Mouse (Mus musculus) C2C12 (cell line): ENCODE measurements around the gene Cep70. TPM values are rescaled to one million over a fixed set of nuclear protein-coding genes. Genes with fewer than 3 reads are reported as not detected.

Source experiments
- H3K27me3 ChIP-seq: one replicate; pipeline ENCODE4 v1.6.1; 2011; ENCODE audit not compliant: control insufficient read depth, insufficient read depth, insufficient read length
- H3K36me3 ChIP-seq: one replicate; pipeline ENCODE4 v1.6.1; 2011; ENCODE audit not compliant: control insufficient read depth, insufficient read depth
- H3K4me3 ChIP-seq: one replicate; pipeline ENCODE4 v1.5.1; 2011; ENCODE audit warnings: mild to moderate bottlenecking, control low read depth; ENCODE audit not compliant: poor library complexity, insufficient read depth, severe bottlenecking
- H3K79me2 ChIP-seq: one replicate; pipeline ENCODE4 v1.6.1; 2011; ENCODE audit not compliant: control insufficient read depth, insufficient read depth
- H3K79me3 ChIP-seq: one replicate; pipeline ENCODE4 v1.6.1; 2011; ENCODE audit warnings: low read depth, control low read depth
- H3ac ChIP-seq: one replicate; pipeline ENCODE3; 2011; ENCODE audit warnings: low read depth; ENCODE audit not compliant: control insufficient read depth, insufficient read length
- CEBPB ChIP-seq: IDR thresholded peaks from one replicate; pipeline ENCODE4 v1.6.1; 2011; ENCODE audit warnings: low read depth, mild to moderate bottlenecking, control low read depth, moderate library complexity
- CTCF ChIP-seq: IDR thresholded peaks from one replicate; pipeline ENCODE4 v1.5.1; 2011; ENCODE audit not compliant: control insufficient read depth, insufficient read depth, insufficient read length
- FOSL1 ChIP-seq: IDR thresholded peaks from one replicate; pipeline ENCODE4 v1.8.0; 2011; ENCODE audit warnings: mild to moderate bottlenecking, low read length; ENCODE audit not compliant: poor library complexity, insufficient read depth, severe bottlenecking
- MAX ChIP-seq: IDR thresholded peaks from one replicate; pipeline ENCODE4 v1.6.1; 2011; ENCODE audit warnings: mild to moderate bottlenecking, control low read depth
- MYOD1 ChIP-seq: IDR thresholded peaks from one replicate; pipeline ENCODE4 v1.6.1; 2011; ENCODE audit warnings: low read depth; ENCODE audit not compliant: control insufficient read depth, insufficient read length
- MYOG ChIP-seq: IDR thresholded peaks from one replicate; pipeline ENCODE4 v1.6.1; 2011; ENCODE audit not compliant: control insufficient read depth, insufficient read length; ENCODE audit errors: extremely low read depth
- USF1 ChIP-seq: IDR thresholded peaks from one replicate; pipeline ENCODE4 v1.6.1; 2011; ENCODE audit warnings: low read depth, mild to moderate bottlenecking, control low read depth, moderate library complexity
- polyA plus RNA-seq: library from polyadenylated mRNA; unstranded; fragments of >200 nt; fragmentation: generic; extraction: Trizol; gene quantifications from one replicate; pipeline ENCODE4 v1.2.1, GENCODE M21; 2012; ENCODE audit warnings: missing spikeins

Gene Cep70
- polyA plus RNA-seq, 1 experiment, result 2.1 TPM

DNA sequence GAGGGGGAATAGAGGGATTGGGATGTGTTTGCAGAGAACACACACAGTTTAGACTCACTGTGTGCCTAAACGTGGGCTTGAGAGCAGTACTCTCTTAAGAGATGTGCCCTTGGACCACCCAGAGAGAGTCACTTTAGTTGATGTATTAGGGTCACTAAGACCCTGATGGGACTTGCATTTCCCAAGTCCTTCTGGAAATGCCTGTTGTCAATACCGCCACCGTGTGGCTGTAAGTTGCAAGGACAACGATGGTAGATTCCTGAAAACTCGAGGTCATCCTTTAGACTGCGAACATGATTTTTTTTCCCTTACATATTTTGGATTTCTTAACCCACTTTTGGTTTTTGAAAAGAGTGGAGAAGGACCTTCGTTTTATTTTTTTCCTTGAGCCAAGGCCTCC, 1.1 kb upstream of the Cep70 start:
- no peaks in the 10 kb centered on the region for H3K27me3 ChIP-seq
- H3K79me2 ChIP-seq, result peaks cover 9% of the 10 kb centered on the region
- no peak overlapping the region for H3ac ChIP-seq
- no peak overlapping the region for H3K4me3 ChIP-seq
- TF ChIP-seq MYOG (no peak), CTCF (peak; percentile 38), CEBPB (no peak), MYOD1 (no peak)
- no peaks in the 10 kb centered on the region for H3K79me3 ChIP-seq
- no peaks in the 10 kb centered on the region for H3K36me3 ChIP-seq

GRCm38 (mm10) chr9:99242533-99243189, 506 bp upstream of the Cep70 start:
- H3ac ChIP-seq, result peak overlapping the region; percentile 34
- H3K27me3 ChIP-seq, result no peaks in the 10 kb centered on the region
- H3K36me3 ChIP-seq, result no peaks in the 10 kb centered on the region
- H3K4me3 ChIP-seq, result peak overlapping the region; percentile 84
- TF ChIP-seq MAX (no peak), FOSL1 (no peak), MYOG (no peak), CTCF (no peak), USF1 (no peak), CEBPB (no peak), MYOD1 (no peak)
- no peaks in the 10 kb centered on the region for H3K79me3 ChIP-seq
- peaks cover 9% of the 10 kb centered on the region for H3K79me2 ChIP-seq

GRCm38 (mm10) chr9:99243895-99244293, 727 bp downstream of the Cep70 start:
- no peak for TF ChIP-seq MAX
- Histone ChIP-seq H3K79me3 (no peaks in the 10 kb centered on the region), H3ac (peak overlapping the region; percentile 75), H3K79me2 (peaks cover 9% of the 10 kb centered on the region), H3K36me3 (no peaks in the 10 kb centered on the region), H3K27me3 (no peaks in the 10 kb centered on the region), H3K4me3 (peak overlapping the region; percentile 84)

- TF ChIP-seq MAX (no peak), CEBPB (no peak), FOSL1 (no peak), USF1 (no peak), MYOG (no peak), CTCF (no peak), MYOD1 (no peak)
- Histone ChIP-seq H3ac (no peak overlapping the region), H3K36me3 (no peaks in the 10 kb centered on the region), H3K27me3 (no peaks in the 10 kb centered on the region), H3K79me2 (peaks cover 9% of the 10 kb centered on the region), H3K4me3 (no peak overlapping the region), H3K79me3 (no peaks in the 10 kb centered on the region)
These were observed 5.1 kb downstream of the Cep70 start for GRCm38 (mm10) chr9:99248304-99248703.

GRCm38 (mm10) chr9:99248906-99249305, 5.7 kb downstream of the Cep70 start:
- H3ac ChIP-seq, result no peak overlapping the region
- no peak overlapping the region for H3K4me3 ChIP-seq
- no peaks in the 10 kb centered on the region for H3K36me3 ChIP-seq
- peaks cover 4% of the 10 kb centered on the region for H3K79me2 ChIP-seq
- H3K27me3 ChIP-seq, result no peaks in the 10 kb centered on the region
- TF ChIP-seq CEBPB (no peak), CTCF (no peak), FOSL1 (no peak), MAX (no peak), USF1 (no peak), MYOD1 (no peak), MYOG (no peak)
- no peaks in the 10 kb centered on the region for H3K79me3 ChIP-seq

DNA sequence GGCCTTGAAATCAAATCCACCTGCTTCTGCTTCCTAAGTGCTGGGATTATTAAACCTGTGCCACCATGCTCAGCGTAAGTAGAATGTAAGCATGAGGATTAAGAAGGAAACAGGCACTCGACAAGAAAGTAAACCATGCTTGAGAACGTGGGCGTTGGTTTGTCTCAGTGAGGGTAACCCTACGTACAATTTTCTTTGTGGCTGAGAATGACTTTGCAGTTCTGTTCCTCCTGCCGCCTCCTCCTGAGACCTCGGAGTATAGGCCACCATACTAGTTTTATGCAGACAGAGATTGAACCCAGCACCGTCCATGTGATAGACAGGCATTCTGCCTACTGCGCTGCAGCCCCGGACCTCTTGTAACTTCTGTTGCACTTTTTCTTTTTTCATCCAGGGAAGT, 10.7 kb downstream of the Cep70 start:
- H3K79me3 ChIP-seq, result no peaks in the 10 kb centered on the region
- H3K4me3 ChIP-seq, result no peak overlapping the region
- peaks cover 12% of the 10 kb centered on the region for H3K36me3 ChIP-seq
- no peak overlapping the region for H3ac ChIP-seq
- H3K27me3 ChIP-seq, result no peaks in the 10 kb centered on the region
- TF ChIP-seq CEBPB (no peak), MYOD1 (no peak), CTCF (no peak), MAX (no peak), USF1 (no peak), MYOG (no peak), FOSL1 (no peak)
- no peaks in the 10 kb centered on the region for H3K79me2 ChIP-seq
